Mouse (Mus musculus): Measurements from ENCODE around the gene Meox2. TPM values are rescaled to one million over a fixed set of nuclear protein-coding genes. Genes with fewer than 3 reads are reported as not detected.

Meox2 gene
- polyA plus RNA-seq, 1 experiment from 2014 or later, result 1.6 TPM

- Histone ChIP-seq H3K36me3 (ENCODE audit: control insufficient read depth, insufficient read depth, low read length) (no peaks in the 10 kb centered on the region), H3K4me3 (ENCODE audit: low read depth, low read length) (peak overlapping the region; percentile 38), H3K4me2 (ENCODE audit: low read length) (peak overlapping the region; percentile 84), H3K27ac (ENCODE audit: low read depth) (no peak overlapping the region), H3K9ac (ENCODE audit: low read length) (no peak overlapping the region), H3K4me1 (replicated peaks; ENCODE audit: control insufficient read depth, insufficient read depth, low read length) (peaks cover 4% of the 10 kb centered on the region; the same call in 1 of the 2 replicates), H3K27me3 (replicated peaks; ENCODE audit: control insufficient read depth, insufficient read depth, low read length) (peaks cover 46% of the 10 kb centered on the region), H3K9me3 (ENCODE audit: control insufficient read depth, low read length) (no peaks in the 10 kb centered on the region)
- WGBS, result 6% methylated on average over 18 of the region's 18 CpGs
- DNase-seq (ENCODE audit: low spot score) (no peak), ATAC-seq (replicated peaks; ENCODE audit: low FRiP score, low TSS enrichment, low read depth) (peak; percentile 40; the same call in 1 of the 2 replicates)
Measured at GRCm38 (mm10) chr12:37109474-37110012, 1.2 kb downstream of the Meox2 start.

GRCm38 (mm10) chr12:37110977-37111376, 2.6 kb downstream of the Meox2 start:
- Histone ChIP-seq H3K27me3 (replicated peaks; ENCODE audit: control insufficient read depth, insufficient read depth, low read length) (peaks cover 44% of the 10 kb centered on the region), H3K4me2 (ENCODE audit: low read length) (peak overlapping the region; percentile 6; the same call in 1 of the 2 replicates), H3K27ac (ENCODE audit: low read depth) (no peak overlapping the region), H3K9ac (ENCODE audit: low read length) (no peak overlapping the region), H3K9me3 (ENCODE audit: control insufficient read depth, low read length) (no peaks in the 10 kb centered on the region), H3K4me1 (replicated peaks; ENCODE audit: control insufficient read depth, insufficient read depth, low read length) (peaks cover 4% of the 10 kb centered on the region; the same call in 1 of the 2 replicates), H3K4me3 (ENCODE audit: low read depth, low read length) (no peak overlapping the region), H3K36me3 (ENCODE audit: control insufficient read depth, insufficient read depth, low read length) (no peaks in the 10 kb centered on the region)
- ATAC-seq (replicated peaks; ENCODE audit: low FRiP score, low TSS enrichment, low read depth), result no peak
- WGBS, result 62% methylated on average over 9 of the region's 9 CpGs
- no peak for DNase-seq (ENCODE audit: low spot score)

GRCm38 (mm10) chr12:37119246-37119645, 10.9 kb downstream of the Meox2 start:
- 79% methylated on average over 5 of the region's 5 CpGs for WGBS
- no peak overlapping the region for H3K27ac ChIP-seq (ENCODE audit: low read depth)
- no peak for ATAC-seq (replicated peaks; ENCODE audit: low FRiP score, low TSS enrichment, low read depth)

GRCm38 (mm10) chr12:37123763-37124162, 15.4 kb downstream of the Meox2 start:
- Histone ChIP-seq H3K27me3 (replicated peaks; ENCODE audit: control insufficient read depth, insufficient read depth, low read length) (no peaks in the 10 kb centered on the region), H3K27ac (ENCODE audit: low read depth) (no peak overlapping the region), H3K36me3 (ENCODE audit: control insufficient read depth, insufficient read depth, low read length) (no peaks in the 10 kb centered on the region), H3K4me2 (ENCODE audit: low read length) (no peak overlapping the region), H3K9me3 (ENCODE audit: control insufficient read depth, low read length) (no peaks in the 10 kb centered on the region), H3K4me1 (replicated peaks; ENCODE audit: control insufficient read depth, insufficient read depth, low read length) (no peaks in the 10 kb centered on the region), H3K4me3 (ENCODE audit: low read depth, low read length) (no peak overlapping the region), H3K9ac (ENCODE audit: low read length) (no peak overlapping the region)
- ATAC-seq (replicated peaks; ENCODE audit: low FRiP score, low TSS enrichment, low read depth), result no peak
- no peak for DNase-seq (ENCODE audit: low spot score)
- WGBS, result 71% methylated on average over 2 of the region's 2 CpGs

More at GRCm38 (mm10) chr12:37119246-37119645, 10.9 kb downstream of the Meox2 start:
- no peaks in the 10 kb centered on the region for H3K27me3 ChIP-seq (replicated peaks; ENCODE audit: control insufficient read depth, insufficient read depth, low read length)
- no peaks in the 10 kb centered on the region for H3K4me1 ChIP-seq (replicated peaks; ENCODE audit: control insufficient read depth, insufficient read depth, low read length)
- H3K4me2 ChIP-seq (ENCODE audit: low read length), result no peak overlapping the region
- H3K9ac ChIP-seq (ENCODE audit: low read length), result no peak overlapping the region
- no peak overlapping the region for H3K4me3 ChIP-seq (ENCODE audit: low read depth, low read length)
- no peaks in the 10 kb centered on the region for H3K9me3 ChIP-seq (ENCODE audit: control insufficient read depth, low read length)
- H3K36me3 ChIP-seq (ENCODE audit: control insufficient read depth, insufficient read depth, low read length), result no peaks in the 10 kb centered on the region
- no peak for DNase-seq (ENCODE audit: low spot score)

GRCm38 (mm10) chr12:37142080-37142703, 33.9 kb downstream of the Meox2 start:
- Histone ChIP-seq H3K9ac (ENCODE audit: low read length) (no peak overlapping the region), H3K36me3 (ENCODE audit: control insufficient read depth, insufficient read depth, low read length) (no peaks in the 10 kb centered on the region), H3K4me1 (replicated peaks; ENCODE audit: control insufficient read depth, insufficient read depth, low read length) (no peaks in the 10 kb centered on the region), H3K9me3 (ENCODE audit: control insufficient read depth, low read length) (no peaks in the 10 kb centered on the region), H3K27ac (ENCODE audit: low read depth) (no peak overlapping the region), H3K27me3 (replicated peaks; ENCODE audit: control insufficient read depth, insufficient read depth, low read length) (no peaks in the 10 kb centered on the region), H3K4me3 (ENCODE audit: low read depth, low read length) (no peak overlapping the region), H3K4me2 (ENCODE audit: low read length) (no peak overlapping the region)
- DNase-seq (ENCODE audit: low spot score) (no peak), ATAC-seq (replicated peaks; ENCODE audit: low FRiP score, low TSS enrichment, low read depth) (no peak)
- 14% methylated on average over 3 of the region's 3 CpGs for WGBS

- Histone ChIP-seq H3K27me3 (replicated peaks; ENCODE audit: control insufficient read depth, insufficient read depth, low read length) (no peaks in the 10 kb centered on the region), H3K27ac (ENCODE audit: low read depth) (no peak overlapping the region), H3K4me3 (ENCODE audit: low read depth, low read length) (no peak overlapping the region), H3K4me2 (ENCODE audit: low read length) (no peak overlapping the region), H3K9ac (ENCODE audit: low read length) (no peak overlapping the region), H3K4me1 (replicated peaks; ENCODE audit: control insufficient read depth, insufficient read depth, low read length) (no peaks in the 10 kb centered on the region), H3K9me3 (ENCODE audit: control insufficient read depth, low read length) (no peaks in the 10 kb centered on the region), H3K36me3 (ENCODE audit: control insufficient read depth, insufficient read depth, low read length) (no peaks in the 10 kb centered on the region)
- 86% methylated on average over 1 of the region's 1 CpGs for WGBS
- no peak for DNase-seq (ENCODE audit: low spot score)
- ATAC-seq (replicated peaks; ENCODE audit: low FRiP score, low TSS enrichment, low read depth), result no peak
Measured at GRCm38 (mm10) chr12:37143879-37144278, 35.5 kb downstream of the Meox2 start.

DNA sequence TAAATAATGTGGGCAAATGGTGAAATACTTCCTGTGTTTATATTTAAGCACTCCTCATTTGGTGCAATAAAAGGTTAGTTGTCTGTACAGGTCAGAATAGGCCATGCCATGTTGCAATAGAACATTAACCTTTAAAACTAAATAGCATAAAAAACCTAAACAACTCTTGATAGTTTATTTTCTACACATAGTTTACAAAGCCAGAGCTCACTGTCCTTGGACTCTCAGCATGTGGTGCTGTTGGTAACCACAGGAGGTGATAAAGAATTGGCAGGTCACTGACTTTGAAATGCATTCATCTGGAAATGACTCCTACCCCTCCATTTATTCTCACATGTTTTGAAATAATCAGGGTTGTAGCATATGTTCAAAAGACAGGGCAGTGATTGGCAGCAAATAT, 59.4 kb downstream of the Meox2 start:
- no peak overlapping the region for H3K4me2 ChIP-seq (ENCODE audit: low read length)
- ATAC-seq (replicated peaks; ENCODE audit: low FRiP score, low TSS enrichment, low read depth), result no peak

DNA sequence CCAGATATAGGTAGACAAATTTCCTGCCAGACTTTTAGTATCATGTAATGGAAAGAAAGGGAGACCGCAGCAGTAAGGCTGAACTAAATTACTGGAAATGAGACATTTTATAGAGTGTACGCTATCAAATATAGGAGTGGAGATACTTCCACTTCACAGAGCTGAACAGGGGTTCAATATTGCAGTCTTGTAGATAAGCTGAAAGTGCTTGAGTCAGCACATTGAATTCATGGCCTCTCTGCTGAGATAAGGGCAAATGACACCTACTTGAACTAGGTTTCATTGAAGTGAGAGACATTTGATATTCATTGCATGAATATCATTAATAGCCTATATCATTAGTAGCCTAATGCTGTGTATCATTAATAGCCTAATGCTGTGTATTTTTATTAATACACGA, 65.0 kb downstream of the Meox2 start:
- no peak for ATAC-seq (replicated peaks; ENCODE audit: low FRiP score, low TSS enrichment, low read depth)
- no peaks in the 10 kb centered on the region for H3K36me3 ChIP-seq (ENCODE audit: control insufficient read depth, insufficient read depth, low read length)
- 89% methylated on average over 3 of the region's 3 CpGs for WGBS

More for the DNA sequence above, 59.4 kb downstream of the Meox2 start:
- Histone ChIP-seq H3K9me3 (ENCODE audit: control insufficient read depth, low read length) (no peaks in the 10 kb centered on the region), H3K27me3 (replicated peaks; ENCODE audit: control insufficient read depth, insufficient read depth, low read length) (no peaks in the 10 kb centered on the region), H3K9ac (ENCODE audit: low read length) (no peak overlapping the region), H3K4me1 (replicated peaks; ENCODE audit: control insufficient read depth, insufficient read depth, low read length) (no peaks in the 10 kb centered on the region), H3K36me3 (ENCODE audit: control insufficient read depth, insufficient read depth, low read length) (no peaks in the 10 kb centered on the region), H3K4me3 (ENCODE audit: low read depth, low read length) (no peak overlapping the region), H3K27ac (ENCODE audit: low read depth) (no peak overlapping the region)
- DNase-seq (ENCODE audit: low spot score), result no peak

GRCm38 (mm10) chr12:37183689-37184088, 75.3 kb downstream of the Meox2 start:
- no peak for ATAC-seq (replicated peaks; ENCODE audit: low FRiP score, low TSS enrichment, low read depth)
- Histone ChIP-seq H3K9me3 (ENCODE audit: control insufficient read depth, low read length) (no peaks in the 10 kb centered on the region), H3K4me2 (ENCODE audit: low read length) (no peak overlapping the region), H3K36me3 (ENCODE audit: control insufficient read depth, insufficient read depth, low read length) (no peaks in the 10 kb centered on the region), H3K27me3 (replicated peaks; ENCODE audit: control insufficient read depth, insufficient read depth, low read length) (no peaks in the 10 kb centered on the region), H3K4me3 (ENCODE audit: low read depth, low read length) (no peak overlapping the region), H3K27ac (ENCODE audit: low read depth) (no peak overlapping the region), H3K4me1 (replicated peaks; ENCODE audit: control insufficient read depth, insufficient read depth, low read length) (no peaks in the 10 kb centered on the region), H3K9ac (ENCODE audit: low read length) (no peak overlapping the region)
- DNase-seq (ENCODE audit: low spot score), result no peak

More for the DNA sequence above, 65.0 kb downstream of the Meox2 start:
- no peak overlapping the region for H3K4me3 ChIP-seq (ENCODE audit: low read depth, low read length)
- peaks cover 10% of the 10 kb centered on the region; the same call in 1 of the 2 replicates for H3K4me1 ChIP-seq (replicated peaks; ENCODE audit: control insufficient read depth, insufficient read depth, low read length)
- no peak for DNase-seq (ENCODE audit: low spot score)
- H3K27ac ChIP-seq (ENCODE audit: low read depth), result no peak overlapping the region
- no peak overlapping the region for H3K4me2 ChIP-seq (ENCODE audit: low read length)
- H3K9ac ChIP-seq (ENCODE audit: low read length), result no peak overlapping the region
- no peaks in the 10 kb centered on the region for H3K27me3 ChIP-seq (replicated peaks; ENCODE audit: control insufficient read depth, insufficient read depth, low read length)
- no peaks in the 10 kb centered on the region for H3K9me3 ChIP-seq (ENCODE audit: control insufficient read depth, low read length)

All from intestine, embryonic 14.5 days (tissue).